Mouse (Mus musculus) layer of hippocampus, adult 6 months (tissue): ENCODE measurements around the gene Actr1a. TPM values are rescaled to one million over a fixed set of nuclear protein-coding genes. Genes with fewer than 3 reads are reported as not detected.
A peak's percentile ranks its signal among the peaks of the same experiment; 100 is the strongest.

Source experiments
- long read RNA-seq, 2 experiments: library from polyadenylated mRNA; unstranded; transcript quantifications; one replicate each; pipeline ENCODE4 v2.0.0; 2019 to 2020
- microRNA-seq: library from miRNA; unstranded; fragments of <30 nt; microRNA quantifications from one replicate; pipeline ENCODE4 v1.2.0, GENCODE M21; 2020
- polyA plus RNA-seq: library from polyadenylated mRNA; unstranded; fragments of <200 nt; fragmentation: Nextera tagmentation; gene quantifications from 2 replicates; pipeline ENCODE4 v1.2.3, GENCODE M21; 2021

The Actr1a gene
- polyA plus RNA-seq, result 69.6 and 72.0 TPM in 2 replicates
- long read RNA-seq, experiment 1, transcript Actr1a-201 (11 exons, 2,757 nt), result major isoform, 67 of 92 reads
- long read RNA-seq, experiment 1, partial matches to known transcripts, result 7 of 92 reads
- long read RNA-seq, experiment 1, other reads (novel, unspliced or antisense), result 17 of 92 reads
- long read RNA-seq, experiment 2, transcript Actr1a-201 (11 exons, 2,757 nt), result major isoform, 677 of 749 reads
- long read RNA-seq, experiment 2, partial matches to known transcripts, result 23 of 749 reads
- long read RNA-seq, experiment 2, other reads (novel, unspliced or antisense), result 48 of 749 reads

DNA sequence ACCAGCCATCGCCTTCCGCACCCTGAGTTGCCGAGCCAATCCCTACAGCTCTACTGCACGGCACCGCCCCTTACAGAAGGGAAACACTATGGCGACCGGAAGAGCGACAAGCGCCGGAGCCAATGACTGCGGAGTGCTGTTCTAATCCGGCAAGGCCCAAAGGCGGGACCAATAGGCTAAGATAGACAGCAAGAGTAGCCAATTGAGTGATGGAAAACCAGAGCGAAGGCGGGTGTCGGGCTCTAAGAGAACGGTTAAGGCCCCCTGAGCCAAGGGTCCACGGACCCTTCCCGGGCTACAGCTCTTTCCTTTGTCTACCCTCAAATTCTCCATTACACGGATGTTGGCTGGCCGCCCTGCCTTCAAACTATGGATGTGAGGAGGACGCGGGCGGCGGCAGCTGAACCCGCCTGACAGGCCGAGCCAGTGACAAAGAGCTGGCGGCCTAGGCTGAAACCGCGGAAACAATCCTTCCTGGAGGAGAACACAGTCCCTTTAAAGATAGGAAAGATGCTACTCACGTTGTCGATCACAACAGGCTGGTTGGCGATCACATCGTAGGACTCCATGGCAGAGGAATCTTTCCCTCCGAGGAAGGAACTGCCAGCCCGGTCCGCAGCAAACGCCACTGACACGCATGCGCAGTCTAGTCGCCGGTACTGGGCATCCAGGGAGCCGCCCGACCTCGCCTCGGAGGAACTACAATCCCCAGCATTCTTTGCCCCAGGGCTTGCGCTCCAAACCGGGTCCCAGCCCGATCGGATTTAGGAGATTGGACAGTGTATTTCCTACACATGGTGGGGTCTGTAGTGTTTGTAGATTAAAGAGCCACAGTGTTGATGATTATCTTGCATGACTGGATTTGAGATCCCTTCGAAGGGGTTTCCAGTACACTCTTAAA, at the start of gene Actr1a:
Actr1a (minus strand) TSS at position 640 of the 901 bp plus-strand sequence.

DNA sequence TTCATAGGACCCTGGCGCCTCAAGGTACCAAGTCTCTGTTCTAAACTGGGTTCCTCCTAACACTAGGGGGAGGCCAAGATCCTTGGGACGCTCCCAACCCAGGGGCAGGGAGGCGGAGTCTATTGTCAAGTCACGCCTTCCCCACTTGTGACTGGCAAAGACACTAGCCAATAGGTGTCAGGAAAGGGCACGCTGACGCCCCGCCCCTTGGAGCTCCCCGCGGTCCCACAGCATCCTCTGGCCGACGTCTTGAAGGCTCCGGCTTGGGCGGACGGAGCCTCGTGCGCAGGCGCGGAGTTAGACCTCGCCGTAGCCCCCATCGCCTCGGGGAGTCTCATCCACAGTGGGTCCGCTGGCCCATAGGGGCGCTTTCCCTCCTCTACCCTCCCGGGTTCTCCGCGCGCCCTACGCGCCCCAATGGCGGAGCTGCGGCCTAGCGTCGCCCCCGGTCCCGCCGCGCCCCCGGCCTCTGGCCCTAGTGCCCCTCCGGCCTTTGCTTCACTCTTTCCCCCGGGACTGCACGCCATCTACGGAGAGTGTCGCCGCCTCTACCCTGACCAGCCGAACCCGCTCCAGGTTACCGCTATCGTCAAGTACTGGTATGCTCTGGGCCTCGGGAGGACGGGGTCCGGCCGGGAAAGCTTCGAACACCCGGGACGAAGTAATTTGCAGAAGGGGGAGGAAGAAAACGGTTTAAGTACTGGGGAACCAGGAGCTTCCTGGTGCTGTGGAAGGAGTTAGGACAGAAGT, 1.3 kb upstream of the Actr1a start, which contains the start of gene Sufu:
Sufu (plus strand) TSS at position 211 of the 750 bp plus-strand sequence.

DNA sequence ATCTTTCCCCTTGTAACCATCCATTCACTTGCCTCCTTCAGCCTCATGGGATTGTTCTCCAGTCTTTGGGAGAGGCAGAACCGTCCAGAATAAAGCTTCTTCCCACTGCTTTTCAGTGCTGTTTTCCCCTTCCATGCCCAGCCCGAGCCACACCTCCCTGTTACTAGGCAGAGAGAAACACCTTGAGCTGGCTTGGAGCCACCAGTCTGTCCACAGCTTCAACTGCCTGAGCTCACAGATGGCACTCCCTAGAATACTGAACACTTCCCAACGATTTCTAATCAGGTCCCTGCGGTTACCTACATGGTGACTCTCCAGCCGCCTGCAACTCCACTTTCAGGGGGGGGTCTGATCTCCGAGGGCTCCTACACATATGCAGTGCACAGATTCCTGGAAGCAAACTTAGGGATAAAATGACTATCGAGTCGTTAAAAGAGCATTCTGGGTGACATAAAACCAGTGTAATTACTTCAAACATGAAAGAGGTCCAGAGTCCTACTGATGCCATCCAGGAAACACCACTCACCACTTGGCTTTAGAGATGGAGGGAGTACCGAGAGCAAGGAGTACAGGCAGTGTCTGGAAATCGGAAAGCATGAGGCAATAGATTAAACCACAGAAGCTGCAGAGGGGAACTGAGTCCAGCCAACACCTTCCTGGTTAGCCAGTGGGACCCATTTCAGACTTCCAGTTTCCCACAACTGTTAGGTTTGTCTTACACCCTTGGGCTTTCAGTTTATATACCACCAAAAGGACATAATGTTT, 45.2 kb downstream of the Actr1a start, which contains the start of gene 2310034G01Rik:
2310034G01Rik (minus strand) TSS at position 135 of the 765 bp plus-strand sequence.

DNA sequence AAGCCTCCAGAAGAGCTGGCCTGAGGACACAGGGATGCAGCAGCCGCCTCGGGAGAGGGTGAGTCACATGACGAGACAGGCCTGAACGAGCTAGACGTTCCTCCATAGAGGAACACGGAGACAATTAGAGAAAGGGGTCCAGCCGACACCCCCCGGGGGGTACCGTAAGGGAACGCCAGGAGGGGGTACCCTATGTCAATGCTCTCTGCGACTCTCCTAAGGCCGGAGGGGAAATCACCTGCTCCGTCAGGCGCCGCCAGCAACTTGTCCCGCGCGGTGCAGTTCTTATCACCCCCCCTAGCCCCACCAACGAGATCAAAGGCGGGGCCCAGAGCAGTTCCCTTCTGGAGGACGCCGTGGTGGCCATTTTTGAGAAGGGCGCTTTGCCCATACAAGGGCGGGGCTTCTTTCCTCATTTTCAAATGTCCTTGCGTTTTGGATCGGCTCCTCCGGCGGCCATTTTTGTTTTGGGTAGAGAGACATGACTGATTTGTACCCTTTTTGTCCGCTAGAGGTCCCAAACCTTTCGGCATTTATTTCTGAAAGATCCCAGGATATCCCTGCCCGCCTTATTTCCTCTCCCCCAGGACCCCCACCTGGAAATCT, 57.1 kb downstream of the Actr1a start, which contains the start of gene Cuedc2:
Cuedc2 (minus strand) TSS at position 372 of the 606 bp plus-strand sequence.

GRCm38 (mm10) chr19:46328081-46329030, 67.2 kb downstream of the Actr1a start, which contains the start of gene Fbxl15:
Gene Fbxl15, plus strand, starts transcription at chr19:46328184.

Small RNAs within 50 kb of the gene (microRNA-seq; reads per million reads assigned to microRNA genes)
- 6.2 reads per million, percentile 23 among the genes with 10 or more reads in this experiment for gene Mir146b

Other genes with a start within 250 kb of the Actr1a start
- gene Pitx3, start 247.4 kb downstream of the Actr1a start, polyA plus RNA-seq, result not detected in 2 replicates
- gene Gbf1, start 243.2 kb downstream of the Actr1a start, polyA plus RNA-seq, result 36.0 and 39.2 TPM in 2 replicates
- 1.6 and 2.2 TPM in 2 replicates for gene Nfkb2, start 91.4 kb downstream of the Actr1a start, polyA plus RNA-seq
- 108 and 113 TPM in 2 replicates for gene Psd, start 68.6 kb downstream of the Actr1a start, polyA plus RNA-seq
- 58.6 and 58.7 TPM in 2 replicates for gene Fbxl15, start 67.6 kb downstream of the Actr1a start, polyA plus RNA-seq
- 320 and 344 TPM in 2 replicates for gene Cuedc2, start 57.0 kb downstream of the Actr1a start, polyA plus RNA-seq
- gene Mfsd13a, start 54.6 kb downstream of the Actr1a start, polyA plus RNA-seq, result 24.3 and 25.9 TPM in 2 replicates
- gene 2310034G01Rik, start 45.4 kb downstream of the Actr1a start, polyA plus RNA-seq, result 1.5 and 3.3 TPM in 2 replicates
- 9.2 and 11.1 TPM in 2 replicates for gene Sufu, start 1.1 kb upstream of the Actr1a start, polyA plus RNA-seq
- gene Trim8, start 106.0 kb upstream of the Actr1a start, polyA plus RNA-seq, result 10.4 and 12.3 TPM in 2 replicates
- 258 and 293 TPM in 2 replicates for gene Arl3, start 177.4 kb upstream of the Actr1a start, polyA plus RNA-seq
- gene Sfxn2, start 177.6 kb upstream of the Actr1a start, polyA plus RNA-seq, result 0.88 and 1.0 TPM in 2 replicates
- 4.4 and 4.6 TPM in 2 replicates for gene Wbp1l, start 203.3 kb upstream of the Actr1a start, polyA plus RNA-seq